Mouse (Mus musculus) fat pad, adult 2 months (tissue): ENCODE measurements around the gene Ugt1a7c.

Experiments used
- DNase-seq: peaks from one replicate; pipeline ENCODE4 v3.0.0-alpha.2; 2011; ENCODE audit warnings: low read depth, low spot score; ENCODE audit errors: extremely low read depth

Gene Ugt1a7c

GRCm38 (mm10) chr1:88192136-88192535 lies 97.3 kb downstream of the Ugt1a7c start:
- DNase-seq = no peak

GRCm38 (mm10) chr1:88195687-88196086 lies 100.8 kb downstream of the Ugt1a7c start:
- no peak for DNase-seq

- DNase-seq = no peak
Measured at GRCm38 (mm10) chr1:88197443-88197842, 102.6 kb downstream of the Ugt1a7c start.

GRCm38 (mm10) chr1:88199996-88200395 lies 105.1 kb downstream of the Ugt1a7c start:
- DNase-seq = no peak

GRCm38 (mm10) chr1:88200456-88200855 lies 105.6 kb downstream of the Ugt1a7c start, which contains the start of gene Ugt1a2:
TSS of gene Ugt1a2 (plus strand) at chr1:88200601.
- DNase-seq = no peak

GRCm38 (mm10) chr1:88205294-88205922 lies 110.5 kb downstream of the Ugt1a7c start, which contains the start of gene Dnajb3:
TSS of gene Dnajb3 (minus strand) at chr1:88205782.
- DNase-seq = no peak

- no peak for DNase-seq
Measured at GRCm38 (mm10) chr1:88206843-88207479, 112.1 kb downstream of the Ugt1a7c start.

GRCm38 (mm10) chr1:88211812-88212211 lies 117.0 kb downstream of the Ugt1a7c start, which contains the start of gene Ugt1a1:
TSS of gene Ugt1a1 (plus strand) at chr1:88211959.
- peak; percentile 98 for DNase-seq

- no peak for DNase-seq
Measured at GRCm38 (mm10) chr1:88212341-88213045, 117.6 kb downstream of the Ugt1a7c start.

- no peak for DNase-seq
Measured at GRCm38 (mm10) chr1:88213061-88213460, 118.2 kb downstream of the Ugt1a7c start.

- DNase-seq = no peak
Measured at GRCm38 (mm10) chr1:88213766-88214461, 119.1 kb downstream of the Ugt1a7c start.

- no peak for DNase-seq
Measured at GRCm38 (mm10) chr1:88214462-88214952, 119.6 kb downstream of the Ugt1a7c start.

- DNase-seq = no peak
Measured at GRCm38 (mm10) chr1:88215466-88216380, 120.9 kb downstream of the Ugt1a7c start.

- DNase-seq = no peak
Measured at GRCm38 (mm10) chr1:88216551-88216950, 121.7 kb downstream of the Ugt1a7c start.

GRCm38 (mm10) chr1:88217144-88217543 lies 122.3 kb downstream of the Ugt1a7c start:
- DNase-seq = no peak

GRCm38 (mm10) chr1:88217576-88217975 lies 122.7 kb downstream of the Ugt1a7c start:
- no peak for DNase-seq

GRCm38 (mm10) chr1:88218051-88218450 lies 123.2 kb downstream of the Ugt1a7c start:
- no peak for DNase-seq

- DNase-seq = no peak
Measured at GRCm38 (mm10) chr1:88218591-88218990, 123.7 kb downstream of the Ugt1a7c start.

- DNase-seq = no peak
Measured at GRCm38 (mm10) chr1:88219054-88219453, 124.2 kb downstream of the Ugt1a7c start.

- DNase-seq = peak; percentile 88
Measured at GRCm38 (mm10) chr1:88220336-88220735, 125.5 kb downstream of the Ugt1a7c start.
